Mouse (Mus musculus): ENCODE data around the gene Ybx2. TPM values are rescaled to one million over a fixed set of nuclear protein-coding genes. Genes with fewer than 3 reads are reported as not detected.

The Ybx2 gene
- polyA plus RNA-seq, 1 experiment from 2014 or later, result 2.0 TPM

DNA sequence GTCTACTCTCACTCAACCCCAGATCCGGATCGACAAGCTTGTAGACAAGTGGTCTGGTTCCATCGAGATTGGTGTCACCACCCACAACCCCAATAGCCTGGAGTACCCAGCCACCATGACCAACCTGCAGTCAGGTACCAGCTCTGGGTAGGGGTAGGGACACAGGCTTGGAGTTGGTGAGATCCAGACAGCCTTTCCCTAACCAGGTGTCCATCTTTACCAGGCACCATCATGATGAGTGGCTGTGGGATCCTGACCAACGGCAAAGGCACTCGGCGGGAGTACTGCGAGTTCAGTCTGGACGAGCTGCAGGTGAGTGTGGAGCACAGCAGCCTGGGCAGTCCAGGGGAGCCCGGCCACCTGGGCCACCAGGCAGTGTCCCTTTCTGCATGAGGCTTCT lies 31.3 kb upstream of the Ybx2 start:
- no peak overlapping the region for H3K4me2 ChIP-seq
- no peak for ATAC-seq (ENCODE audit: insufficient number of reproducible peaks, low FRiP score)

DNA sequence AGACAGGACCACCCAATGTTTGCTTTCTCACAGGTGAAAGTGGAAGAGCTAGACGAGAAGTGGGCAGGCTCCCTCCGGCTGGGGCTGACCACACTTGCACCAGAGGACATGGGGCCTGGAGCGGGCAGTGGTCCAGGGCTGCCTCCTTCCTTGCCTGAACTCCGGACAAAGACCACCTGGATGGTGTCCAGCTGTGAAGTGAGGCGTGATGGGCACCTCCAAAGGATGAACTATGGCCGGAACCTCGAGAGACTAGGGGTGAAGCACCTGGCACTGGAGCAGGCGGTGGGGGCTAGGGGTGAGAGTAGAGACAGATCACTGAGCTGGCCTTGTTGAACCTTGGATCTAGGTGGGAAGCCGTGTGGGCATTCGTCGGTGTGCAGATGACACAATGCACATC lies 27.0 kb upstream of the Ybx2 start:
- H3K27ac ChIP-seq (ENCODE audit: poor library complexity, severe bottlenecking), result no peak overlapping the region
- H3K4me1 ChIP-seq (replicated peaks), result peaks cover 7% of the 10 kb centered on the region
- no peak for ATAC-seq (ENCODE audit: insufficient number of reproducible peaks, low FRiP score)
- peaks cover 97% of the 10 kb centered on the region for H3K36me3 ChIP-seq
- no peak overlapping the region for H3K9ac ChIP-seq
- H3K4me2 ChIP-seq, result no peak overlapping the region
- H3K4me3 ChIP-seq, result no peak overlapping the region
- H3K9me3 ChIP-seq (replicated peaks), result no peaks in the 10 kb centered on the region
- H3K27me3 ChIP-seq (replicated peaks), result no peaks in the 10 kb centered on the region
- WGBS, result 96% methylated on average over 11 of the region's 11 CpGs

More for the DNA sequence above, 31.3 kb upstream of the Ybx2 start:
- Histone ChIP-seq H3K27me3 (replicated peaks) (no peaks in the 10 kb centered on the region), H3K4me3 (no peak overlapping the region), H3K27ac (ENCODE audit: poor library complexity, severe bottlenecking) (no peak overlapping the region), H3K36me3 (peaks cover 59% of the 10 kb centered on the region), H3K9me3 (replicated peaks) (no peaks in the 10 kb centered on the region), H3K4me1 (replicated peaks) (peaks cover 24% of the 10 kb centered on the region), H3K9ac (no peak overlapping the region)
- 94% methylated on average over 9 of the region's 9 CpGs for WGBS

DNA sequence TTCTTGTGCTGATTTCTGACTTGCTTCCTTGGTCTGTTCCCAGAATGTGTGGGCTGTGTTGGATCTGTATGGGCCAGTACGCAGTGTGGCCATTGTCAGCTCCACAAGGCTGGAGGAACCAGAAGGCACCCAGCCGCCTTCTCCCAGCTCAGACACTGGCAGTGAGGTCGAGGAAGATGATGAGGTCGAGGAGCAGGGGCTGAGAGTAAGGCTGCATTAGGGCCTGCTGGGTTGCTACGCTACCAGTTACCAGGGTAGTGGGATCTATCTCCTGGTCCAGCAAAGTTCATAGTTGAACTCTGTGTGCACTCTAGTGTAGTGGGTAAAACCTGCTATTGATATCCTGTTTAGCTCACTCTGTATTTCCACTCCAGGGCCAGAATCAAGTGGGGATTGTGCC lies 26.4 kb upstream of the Ybx2 start:
- no peak overlapping the region for H3K4me2 ChIP-seq
- no peak overlapping the region for H3K9ac ChIP-seq
- no peaks in the 10 kb centered on the region for H3K27me3 ChIP-seq (replicated peaks)
- H3K9me3 ChIP-seq (replicated peaks), result no peaks in the 10 kb centered on the region
- WGBS, result 87% methylated on average over 5 of the region's 5 CpGs
- no peak overlapping the region for H3K4me3 ChIP-seq
- ATAC-seq (ENCODE audit: insufficient number of reproducible peaks, low FRiP score), result no peak
- H3K36me3 ChIP-seq, result peaks cover 91% of the 10 kb centered on the region
- no peak overlapping the region for H3K27ac ChIP-seq (ENCODE audit: poor library complexity, severe bottlenecking)
- H3K4me1 ChIP-seq (replicated peaks), result peaks cover 8% of the 10 kb centered on the region

GRCm38 (mm10) chr11:69910177-69910576 lies 25.4 kb upstream of the Ybx2 start:
- H3K9me3 ChIP-seq (replicated peaks), result no peaks in the 10 kb centered on the region
- WGBS, result 92% methylated on average over 8 of the region's 8 CpGs
- ATAC-seq (ENCODE audit: insufficient number of reproducible peaks, low FRiP score), result no peak
- peaks cover 17% of the 10 kb centered on the region for H3K4me1 ChIP-seq (replicated peaks)
- H3K27me3 ChIP-seq (replicated peaks), result no peaks in the 10 kb centered on the region
- H3K9ac ChIP-seq, result no peak overlapping the region
- H3K4me2 ChIP-seq, result no peak overlapping the region
- H3K4me3 ChIP-seq, result no peak overlapping the region
- no peak overlapping the region for H3K27ac ChIP-seq (ENCODE audit: poor library complexity, severe bottlenecking)
- peaks cover 86% of the 10 kb centered on the region for H3K36me3 ChIP-seq

DNA sequence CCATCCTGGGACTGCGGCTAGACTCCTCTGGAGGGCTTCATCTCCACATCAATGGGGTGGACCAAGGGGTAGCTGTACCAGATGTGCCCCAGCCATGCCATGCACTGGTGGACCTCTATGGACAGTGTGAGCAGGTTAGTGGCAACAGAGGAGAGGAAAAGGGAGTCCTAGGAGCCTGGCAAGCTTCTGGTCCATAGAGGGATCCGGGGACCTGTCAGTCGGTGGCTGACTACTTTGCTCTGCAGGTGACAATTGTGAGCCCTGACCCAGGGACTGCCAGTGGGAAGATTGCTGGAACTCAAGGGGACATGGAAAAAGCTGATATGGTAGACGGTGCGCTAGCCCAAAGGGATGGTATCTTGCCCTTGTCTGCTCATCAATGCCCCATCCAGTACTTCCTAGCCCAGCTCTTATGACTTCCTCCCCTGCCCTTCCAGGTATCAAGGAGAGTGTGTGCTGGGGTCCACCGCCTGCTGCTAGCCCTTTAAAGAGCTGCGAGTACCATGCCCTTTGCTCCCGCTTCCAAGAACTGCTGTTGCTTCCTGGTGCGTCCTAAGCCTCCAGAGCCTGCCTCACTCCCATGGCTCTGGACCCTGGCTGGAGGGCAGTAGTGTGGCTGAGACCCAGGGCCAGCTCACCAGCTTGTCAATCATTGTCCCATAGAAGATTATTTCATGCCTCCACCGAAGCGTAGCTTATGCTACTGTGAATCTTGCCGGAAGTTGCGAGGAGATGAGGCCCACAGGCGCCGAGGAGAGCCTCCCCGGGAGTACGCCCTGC lies 24.6 kb upstream of the Ybx2 start:
- no peak overlapping the region for H3K4me3 ChIP-seq
- 93% methylated on average over 17 of the region's 17 CpGs for WGBS
- no peaks in the 10 kb centered on the region for H3K27me3 ChIP-seq (replicated peaks)
- H3K9ac ChIP-seq, result no peak overlapping the region
- H3K27ac ChIP-seq (ENCODE audit: poor library complexity, severe bottlenecking), result no peak overlapping the region
- no peaks in the 10 kb centered on the region for H3K9me3 ChIP-seq (replicated peaks)
- H3K4me2 ChIP-seq, result no peak overlapping the region
- peaks cover 25% of the 10 kb centered on the region for H3K4me1 ChIP-seq (replicated peaks)
- H3K36me3 ChIP-seq, result peaks cover 86% of the 10 kb centered on the region
- ATAC-seq (ENCODE audit: insufficient number of reproducible peaks, low FRiP score), result no peak

- 88% methylated on average over 6 of the region's 6 CpGs for WGBS
- peaks cover 86% of the 10 kb centered on the region for H3K36me3 ChIP-seq
- H3K4me1 ChIP-seq (replicated peaks), result peaks cover 30% of the 10 kb centered on the region
- no peak overlapping the region for H3K4me3 ChIP-seq
- H3K27ac ChIP-seq (ENCODE audit: poor library complexity, severe bottlenecking), result no peak overlapping the region
- H3K4me2 ChIP-seq, result no peak overlapping the region
- no peak for ATAC-seq (ENCODE audit: insufficient number of reproducible peaks, low FRiP score)
- no peaks in the 10 kb centered on the region for H3K27me3 ChIP-seq (replicated peaks)
- no peak overlapping the region for H3K9ac ChIP-seq
- no peaks in the 10 kb centered on the region for H3K9me3 ChIP-seq (replicated peaks)
These were observed 23.9 kb upstream of the Ybx2 start for GRCm38 (mm10) chr11:69911701-69912100.

DNA sequence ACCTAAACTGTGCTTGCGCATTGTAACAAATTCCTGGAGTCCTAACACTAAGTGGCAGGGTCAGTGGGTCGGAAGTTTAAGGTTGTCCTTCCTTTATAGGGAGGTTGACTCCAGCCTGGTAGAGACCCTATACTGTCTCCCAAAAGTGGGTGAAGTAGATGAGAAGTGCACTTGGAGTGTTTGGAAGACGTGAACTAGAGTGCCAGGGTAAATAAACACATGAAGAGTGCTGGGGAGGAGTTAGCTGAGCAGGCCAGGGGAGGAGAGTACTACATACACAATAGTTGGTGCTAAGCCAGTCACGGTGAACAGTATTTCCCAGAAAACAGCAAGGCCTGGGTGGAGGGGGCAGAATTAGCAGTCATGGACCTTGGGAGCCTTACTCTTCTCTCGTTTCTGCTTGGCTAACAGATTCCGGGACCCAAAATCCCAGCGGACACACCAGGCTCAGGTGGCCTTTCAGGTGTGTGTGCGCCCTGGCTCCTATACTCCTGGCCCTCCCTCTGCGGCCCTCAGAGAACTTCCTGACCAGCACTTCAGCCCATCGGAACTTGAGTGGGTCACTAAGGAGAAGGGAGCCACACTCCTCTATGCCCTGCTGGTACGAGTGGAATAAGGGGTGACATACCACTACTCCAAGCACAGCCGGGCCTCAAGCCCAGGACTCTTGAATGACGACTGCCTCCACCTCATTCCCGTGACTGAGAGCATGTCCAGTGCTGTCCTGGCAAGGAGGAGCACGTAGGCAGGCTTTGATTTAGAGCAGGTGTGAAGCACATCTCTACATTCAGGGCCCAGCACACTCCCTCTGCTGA lies 22.7 kb upstream of the Ybx2 start:
- Histone ChIP-seq H3K4me1 (replicated peaks) (peaks cover 30% of the 10 kb centered on the region), H3K9me3 (replicated peaks) (no peaks in the 10 kb centered on the region), H3K4me3 (peak overlapping the region; percentile 92), H3K27me3 (replicated peaks) (no peaks in the 10 kb centered on the region), H3K27ac (ENCODE audit: poor library complexity, severe bottlenecking) (0 out of 2 replicates have a peak overlapping the region, but pooled peaks have one; percentile 84), H3K9ac (peak overlapping the region; percentile 93), H3K4me2 (peak overlapping the region; percentile 98), H3K36me3 (peaks cover 86% of the 10 kb centered on the region)
- ATAC-seq (ENCODE audit: insufficient number of reproducible peaks, low FRiP score), result no peak
- WGBS, result 75% methylated on average over 15 of the region's 15 CpGs

DNA sequence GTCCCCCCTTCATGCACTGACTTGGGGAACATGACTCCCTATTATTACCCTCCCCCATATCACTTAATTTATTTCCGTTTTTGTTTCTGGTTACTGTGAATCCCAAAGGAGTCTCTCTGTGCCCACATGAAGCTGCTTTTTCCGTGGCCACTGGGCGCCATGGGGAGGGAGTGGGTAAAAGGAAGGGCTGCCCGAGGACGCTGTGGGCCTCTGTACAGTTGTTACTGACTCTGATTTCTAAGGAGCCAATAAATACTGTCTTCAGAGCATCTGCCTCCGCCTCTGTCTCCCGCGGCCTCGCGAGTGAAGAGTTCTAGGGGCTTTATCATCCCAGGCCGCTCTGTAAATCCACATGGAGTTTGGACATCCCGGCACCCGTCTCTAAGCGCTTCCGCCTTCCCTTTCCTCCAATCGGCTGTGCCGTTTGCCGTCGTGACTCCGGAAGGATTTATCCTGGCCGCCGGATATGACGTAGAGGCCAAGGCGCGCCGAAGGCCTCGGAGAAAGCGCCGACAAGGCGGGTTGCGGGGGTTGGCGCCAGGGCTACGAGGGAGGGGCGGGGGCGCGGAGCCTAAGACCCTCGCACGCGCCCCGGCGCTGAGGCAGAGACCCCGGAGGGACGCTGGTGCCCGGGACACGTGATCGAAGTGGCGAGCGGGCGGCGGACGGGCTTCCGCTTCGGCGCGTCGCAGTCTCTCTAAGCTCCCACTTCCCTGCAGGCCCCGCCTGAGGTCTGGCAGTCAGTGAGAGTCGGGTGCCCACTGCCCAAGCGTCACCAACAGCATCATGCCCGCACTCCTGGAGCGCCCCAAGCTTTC lies 21.8 kb upstream of the Ybx2 start, which contains the start of gene Gps2:
Gene Gps2 (plus strand): TSS at position 335 of the 818 bp plus-strand sequence.
- peak within 1 kb of the TSS; percentile 92 for H3K4me3 ChIP-seq
- 1% methylated on average over 61 of the region's 61 CpGs for WGBS
- peak within 1 kb of the TSS; percentile 98 for H3K4me2 ChIP-seq
- ATAC-seq (ENCODE audit: insufficient number of reproducible peaks, low FRiP score), result peak; percentile 88
- H3K9ac ChIP-seq, result peak within 1 kb of the TSS; percentile 93
- peaks cover 37% of the 10 kb centered on the region for H3K4me1 ChIP-seq (replicated peaks)
- H3K27ac ChIP-seq (ENCODE audit: poor library complexity, severe bottlenecking), result peak within 1 kb of the TSS; percentile 84
- peaks cover 86% of the 10 kb centered on the region for H3K36me3 ChIP-seq
- H3K9me3 ChIP-seq (replicated peaks), result no peaks in the 10 kb centered on the region
- H3K27me3 ChIP-seq (replicated peaks), result no peaks in the 10 kb centered on the region

DNA sequence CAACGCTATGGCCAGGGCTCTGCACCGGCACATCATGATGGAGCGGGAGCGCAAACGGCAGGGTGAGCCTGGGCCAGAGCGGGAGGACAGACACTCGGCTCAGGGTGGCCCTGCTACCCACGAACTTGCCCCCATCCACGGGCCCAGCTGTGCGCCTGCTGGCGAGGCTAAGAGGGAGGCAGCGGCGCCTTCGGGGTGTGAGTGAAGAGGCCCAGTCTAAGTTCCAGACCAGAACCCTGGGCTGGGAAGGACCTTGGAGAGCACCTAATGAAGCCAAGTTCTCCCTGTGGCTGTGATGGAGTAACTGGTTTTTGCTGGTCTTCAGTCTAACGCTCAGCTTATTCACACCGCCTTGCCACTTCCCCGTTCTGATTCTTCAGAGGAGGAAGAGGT lies 21.2 kb upstream of the Ybx2 start:
- no peaks in the 10 kb centered on the region for H3K27me3 ChIP-seq (replicated peaks)
- H3K4me1 ChIP-seq (replicated peaks), result peaks cover 43% of the 10 kb centered on the region
- ATAC-seq (ENCODE audit: insufficient number of reproducible peaks, low FRiP score), result no peak
- WGBS, result 2% methylated on average over 17 of the region's 17 CpGs
- peaks cover 85% of the 10 kb centered on the region for H3K36me3 ChIP-seq
- peak overlapping the region; percentile 92 for H3K4me3 ChIP-seq
- H3K9me3 ChIP-seq (replicated peaks), result no peaks in the 10 kb centered on the region
- H3K27ac ChIP-seq (ENCODE audit: poor library complexity, severe bottlenecking), result peak overlapping the region; percentile 84
- peak overlapping the region; percentile 93 for H3K9ac ChIP-seq
- H3K4me2 ChIP-seq, result peak overlapping the region; percentile 98

- no peaks in the 10 kb centered on the region for H3K9me3 ChIP-seq (replicated peaks)
- no peak for ATAC-seq (ENCODE audit: insufficient number of reproducible peaks, low FRiP score)
- peak overlapping the region; percentile 92 for H3K4me3 ChIP-seq
- peaks cover 47% of the 10 kb centered on the region for H3K4me1 ChIP-seq (replicated peaks)
- H3K27me3 ChIP-seq (replicated peaks), result no peaks in the 10 kb centered on the region
- H3K4me2 ChIP-seq, result peak overlapping the region; percentile 98
- peak overlapping the region; percentile 93 for H3K9ac ChIP-seq
- H3K27ac ChIP-seq (ENCODE audit: poor library complexity, severe bottlenecking), result no peak overlapping the region
- peaks cover 79% of the 10 kb centered on the region for H3K36me3 ChIP-seq
- WGBS, result 34% methylated on average over 9 of the region's 9 CpGs
These were observed 20.6 kb upstream of the Ybx2 start for GRCm38 (mm10) chr11:69914917-69915430.

Measured in heart, embryonic 12.5 days (tissue).